Mouse (Mus musculus) cerebellum, postnatal 25 days (tissue): Measurements from ENCODE around the gene Naip1.
"Not testable (repeated sequence)": the region's sequence is repeated elsewhere in the genome, so short reads cannot be mapped to it uniquely, and the experiment has no call there.

Source experiments
- DNase-seq, 2 experiments: peaks; one replicate each; pipeline ENCODE4 v3.0.0; 2021; ENCODE audit warnings: mixed read lengths in 2 of 2

Gene Naip1

DNA sequence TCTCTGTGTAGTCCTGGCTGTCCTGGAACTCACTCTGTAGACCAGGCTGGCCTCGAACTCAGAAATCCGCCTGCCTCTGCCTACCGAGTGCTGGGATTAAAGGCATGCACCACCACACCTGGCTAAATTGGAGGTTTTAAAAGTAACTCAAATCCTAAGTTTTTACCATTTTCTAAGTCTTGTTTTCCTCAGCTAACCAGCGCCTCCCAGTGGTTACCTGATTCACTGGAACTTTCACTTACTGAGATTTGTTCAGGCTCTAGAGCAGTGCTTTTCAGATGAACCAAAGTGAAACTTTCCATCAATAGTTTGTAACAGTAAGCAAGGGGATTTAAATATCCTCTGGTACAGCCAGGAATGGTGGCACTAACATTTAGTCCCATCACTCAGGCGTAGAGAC is 61.6 kb downstream of the Naip1 start:
- DNase-seq, result not testable (repeated sequence)

DNA sequence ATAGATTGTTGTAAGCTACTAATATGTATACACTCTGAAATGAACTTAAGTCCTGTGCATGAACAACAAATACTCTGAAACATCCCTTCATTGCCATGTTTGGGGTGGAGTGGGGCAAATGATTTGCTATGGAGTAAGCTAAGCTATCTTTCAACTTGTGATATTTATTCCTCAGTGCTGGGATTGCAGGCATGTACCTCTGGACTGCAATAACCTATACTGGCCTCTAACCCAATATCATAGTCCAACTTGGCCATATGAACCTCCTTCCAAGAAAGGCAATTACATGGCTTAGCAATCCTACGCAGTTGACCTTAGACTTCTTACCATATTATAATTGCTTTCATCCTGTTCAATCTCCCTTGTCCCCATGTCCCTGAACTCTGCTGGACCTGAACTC is 82.1 kb downstream of the Naip1 start:
- no peak for DNase-seq
